Mouse (Mus musculus): Measurements from ENCODE around the gene Polr2l. TPM values are rescaled to one million over a fixed set of nuclear protein-coding genes. Genes with fewer than 3 reads are reported as not detected.

Polr2l gene
- polyA plus RNA-seq, 2 experiments = 24.6 to 52.4 TPM

- no peak for DNase-seq (ENCODE audit: low read depth in 3 of 3, low spot score in 3 of 3)
- Histone ChIP-seq H3K9me3 (ENCODE audit: control insufficient read depth, low read length) (no peaks in the 10 kb centered on the region), H3K27me3 (ENCODE audit: control insufficient read depth, insufficient read depth, low read length) (peaks cover 20% of the 10 kb centered on the region), H3K9ac (replicated peaks) (no peak overlapping the region), H3K4me2 (ENCODE audit: low read depth) (peak overlapping the region; percentile 56), H3K36me3 (replicated peaks; ENCODE audit: control insufficient read depth, insufficient read depth, low read depth) (no peaks in the 10 kb centered on the region), H3K4me1 (replicated peaks; ENCODE audit: control insufficient read depth in 2 of 2, insufficient read depth in 2 of 2, low read length in 1 of 2) (peaks cover 12 to 15% of the 10 kb centered on the region in 2 experiments), H3K27ac (no peak overlapping the region), H3K4me3 (ENCODE audit: insufficient read depth in 1 of 2, low read depth in 2 of 2, low read length in 2 of 2) (peak overlapping the region in 1 of 2 experiments; percentile 48; a peak in 2 of 4 replicates)
- no peak for ATAC-seq (ENCODE audit: insufficient read depth)
- TF ChIP-seq CTCF (IDR thresholded peaks at IDR 0.05; ENCODE audit: low read depth) = no peak
- TF ChIP-seq EP300 (IDR thresholded peaks at IDR 0.05; ENCODE audit: low read depth) = no peak
- 44% methylated on average over 11 of the region's 11 CpGs for WGBS (ENCODE audit: insufficient replicate concordance)
Measured at GRCm38 (mm10) chr7:141482531-141483024, 7.6 kb upstream of the Polr2l start.

- Histone ChIP-seq H3K9me3 (ENCODE audit: control insufficient read depth, low read length) (no peaks in the 10 kb centered on the region), H3K9ac (replicated peaks) (no peak overlapping the region), H3K36me3 (replicated peaks; ENCODE audit: control insufficient read depth, insufficient read depth, low read depth) (no peaks in the 10 kb centered on the region), H3K4me3 (ENCODE audit: insufficient read depth in 1 of 2, low read depth in 2 of 2, low read length in 2 of 2) (peak overlapping the region; percentile 37 to 48), H3K27me3 (ENCODE audit: control insufficient read depth, insufficient read depth, low read length) (peaks cover 20% of the 10 kb centered on the region), H3K4me2 (ENCODE audit: low read depth) (peak overlapping the region; percentile 56), H3K27ac (no peak overlapping the region), H3K4me1 (replicated peaks; ENCODE audit: control insufficient read depth in 2 of 2, insufficient read depth in 2 of 2, low read length in 1 of 2) (peaks cover 19 to 23% of the 10 kb centered on the region in 2 experiments)
- 4% methylated on average over 81 of the region's 81 CpGs for WGBS (ENCODE audit: insufficient replicate concordance)
- peak; percentile 65 for TF ChIP-seq CTCF (IDR thresholded peaks at IDR 0.05; ENCODE audit: low read depth)
- TF ChIP-seq EP300 (IDR thresholded peaks at IDR 0.05; ENCODE audit: low read depth) = no peak
- DNase-seq (ENCODE audit: low read depth in 3 of 3, low spot score in 3 of 3) = peak in 1 of 3 experiments; percentile 45
- no peak for ATAC-seq (ENCODE audit: insufficient read depth)
Measured at GRCm38 (mm10) chr7:141481498-141482401, 6.8 kb upstream of the Polr2l start.

- H3K27ac ChIP-seq = no peak overlapping the region
- H3K4me3 ChIP-seq (ENCODE audit: insufficient read depth in 1 of 2, low read depth in 2 of 2, low read length in 2 of 2) = peak overlapping the region in 1 of 2 experiments; percentile 48; a peak in 2 of 4 replicates
- no peak overlapping the region for H3K9ac ChIP-seq (replicated peaks)
- H3K4me1 ChIP-seq (replicated peaks; ENCODE audit: control insufficient read depth in 2 of 2, insufficient read depth in 2 of 2, low read length in 1 of 2) = peaks cover 23 to 30% of the 10 kb centered on the region in 2 experiments
- H3K9me3 ChIP-seq (ENCODE audit: control insufficient read depth, low read length) = no peaks in the 10 kb centered on the region
- TF ChIP-seq CTCF (IDR thresholded peaks at IDR 0.05; ENCODE audit: low read depth) (peak; percentile 99), EP300 (IDR thresholded peaks at IDR 0.05; ENCODE audit: low read depth) (no peak)
- peak overlapping the region; percentile 56 for H3K4me2 ChIP-seq (ENCODE audit: low read depth)
- DNase-seq (ENCODE audit: low read depth in 3 of 3, low spot score in 3 of 3) (peak; percentile 60 to 62 (median 62)), ATAC-seq (ENCODE audit: insufficient read depth) (peak; percentile 43)
- WGBS (ENCODE audit: insufficient replicate concordance) = 10% methylated on average over 10 of the region's 10 CpGs
- H3K36me3 ChIP-seq (replicated peaks; ENCODE audit: control insufficient read depth, insufficient read depth, low read depth) = no peaks in the 10 kb centered on the region
- peaks cover 20% of the 10 kb centered on the region for H3K27me3 ChIP-seq (ENCODE audit: control insufficient read depth, insufficient read depth, low read length)
Measured at GRCm38 (mm10) chr7:141480842-141481497, 6.0 kb upstream of the Polr2l start.

- H3K4me3 ChIP-seq (ENCODE audit: insufficient read depth in 1 of 2, low read depth in 2 of 2, low read length in 2 of 2) = no peak overlapping the region
- DNase-seq (ENCODE audit: low read depth in 3 of 3, low spot score in 3 of 3) (no peak), ATAC-seq (ENCODE audit: insufficient read depth) (no peak)
- 14% methylated on average over 5 of the region's 5 CpGs for WGBS (ENCODE audit: insufficient replicate concordance)
- no peak for TF ChIP-seq CTCF (IDR thresholded peaks at IDR 0.05; ENCODE audit: low read depth)
- no peak for TF ChIP-seq EP300 (IDR thresholded peaks at IDR 0.05; ENCODE audit: low read depth)
- H3K4me2 ChIP-seq (ENCODE audit: low read depth) = no peak overlapping the region
- H3K36me3 ChIP-seq (replicated peaks; ENCODE audit: control insufficient read depth, insufficient read depth, low read depth) = no peaks in the 10 kb centered on the region
- no peak overlapping the region; the same call in 1 of the 2 replicates for H3K27ac ChIP-seq
- no peaks in the 10 kb centered on the region for H3K9me3 ChIP-seq (ENCODE audit: control insufficient read depth, low read length)
- peaks cover 36 to 43% of the 10 kb centered on the region in 2 experiments for H3K4me1 ChIP-seq (replicated peaks; ENCODE audit: control insufficient read depth in 2 of 2, insufficient read depth in 2 of 2, low read length in 1 of 2)
- peaks cover 20% of the 10 kb centered on the region for H3K27me3 ChIP-seq (ENCODE audit: control insufficient read depth, insufficient read depth, low read length)
- H3K9ac ChIP-seq (replicated peaks) = no peak overlapping the region
Measured at GRCm38 (mm10) chr7:141478270-141478748, 3.4 kb upstream of the Polr2l start.

All from liver, embryonic 14.5 days (tissue).